Mouse (Mus musculus) R1 (cell line): ENCODE data around the gene Vmn1r4.

ENCODE experiments used
- DNase-seq: peaks from one replicate; pipeline ENCODE4 v3.0.0-alpha.2; 2018; ENCODE audit warnings: low read depth, low spot score

Gene Vmn1r4

DNA sequence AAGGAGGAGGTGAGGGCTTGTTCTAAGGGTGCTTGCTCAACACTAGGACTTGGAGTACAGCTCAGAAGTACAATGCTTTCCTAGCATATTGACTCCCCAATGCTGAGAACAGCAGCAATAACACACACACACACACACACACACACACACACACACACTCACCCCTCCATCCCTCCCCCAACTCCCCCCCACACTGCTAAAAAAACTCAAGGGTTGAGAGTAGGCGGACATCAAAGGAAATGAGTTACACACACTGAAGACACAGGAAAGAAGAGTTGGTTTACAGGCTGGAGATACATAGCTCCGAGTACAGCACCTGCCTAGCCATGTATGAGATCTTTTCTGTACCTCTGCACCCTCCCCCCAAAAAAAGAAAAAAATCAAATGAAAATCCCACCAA, 7.5 kb upstream of the Vmn1r4 start:
- DNase-seq = no peak

DNA sequence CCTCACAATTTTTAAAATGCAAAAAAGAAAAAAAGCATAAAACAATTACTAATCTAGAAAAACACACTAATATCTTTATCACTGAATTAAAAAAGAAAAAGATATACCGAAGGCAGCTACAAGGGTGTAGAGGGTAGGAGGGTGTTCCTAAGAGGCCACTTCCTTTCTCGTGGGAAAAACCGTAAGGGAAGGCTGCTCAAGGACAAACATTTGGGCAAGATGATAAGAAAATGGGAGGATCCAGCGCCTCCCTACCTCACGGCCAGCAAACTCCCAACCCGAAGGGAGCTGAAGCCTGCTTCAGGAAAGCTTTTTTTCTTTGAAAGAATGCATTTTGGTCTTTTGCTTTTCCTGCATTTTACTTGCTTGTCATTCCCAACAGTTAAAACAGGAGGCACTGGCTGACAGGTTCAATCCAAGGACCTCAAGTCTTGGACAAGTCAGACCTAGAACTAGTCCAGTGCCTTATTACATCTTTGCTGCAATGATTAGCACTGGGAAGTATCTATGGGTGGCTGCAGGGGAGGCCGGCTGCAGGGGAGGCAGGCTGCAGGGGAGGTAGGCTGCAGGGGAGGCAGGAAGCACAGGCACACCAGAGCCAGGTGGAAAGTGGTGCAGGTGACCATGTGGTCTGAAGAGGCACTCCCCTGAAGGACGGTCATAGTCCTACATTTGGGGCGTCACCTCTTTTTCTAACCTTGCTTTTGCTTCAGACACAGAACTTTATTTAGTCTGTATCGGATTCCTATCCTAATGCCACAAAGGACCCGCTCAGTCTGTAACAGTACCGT, 6.0 kb upstream of the Vmn1r4 start:
- DNase-seq = no peak

DNA sequence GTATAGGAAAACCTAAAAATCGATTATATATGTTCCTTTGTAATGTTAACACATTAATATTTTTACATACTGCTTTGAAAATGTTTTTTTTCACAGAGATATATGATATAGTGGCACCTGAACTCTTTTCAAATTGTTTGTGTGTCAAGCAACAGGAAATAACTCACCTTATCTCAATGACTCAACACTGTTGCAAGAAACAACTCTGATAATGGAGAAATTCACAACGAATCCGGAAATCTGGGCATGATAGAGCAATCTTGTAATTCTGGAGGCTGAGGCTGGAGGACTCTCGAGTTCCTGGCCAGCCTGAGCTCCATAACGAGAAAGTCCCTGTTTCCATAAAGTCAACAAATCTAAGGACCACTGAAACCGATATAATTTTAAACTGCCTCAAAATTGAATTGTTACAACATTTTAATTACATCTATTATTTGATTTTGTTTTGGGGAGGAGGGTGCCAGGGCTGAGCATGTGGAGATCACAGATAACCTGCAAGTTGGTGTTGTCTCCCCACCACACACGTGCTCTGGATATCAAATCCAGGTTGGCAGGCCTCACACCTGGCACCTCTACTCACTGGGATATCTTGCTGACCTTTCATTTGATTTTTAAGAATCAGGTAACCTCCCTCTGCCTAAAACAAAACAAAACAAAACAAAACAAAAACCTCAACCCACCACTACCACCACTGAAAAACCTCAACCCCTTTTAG, 4.3 kb upstream of the Vmn1r4 start:
- DNase-seq = no peak

DNA sequence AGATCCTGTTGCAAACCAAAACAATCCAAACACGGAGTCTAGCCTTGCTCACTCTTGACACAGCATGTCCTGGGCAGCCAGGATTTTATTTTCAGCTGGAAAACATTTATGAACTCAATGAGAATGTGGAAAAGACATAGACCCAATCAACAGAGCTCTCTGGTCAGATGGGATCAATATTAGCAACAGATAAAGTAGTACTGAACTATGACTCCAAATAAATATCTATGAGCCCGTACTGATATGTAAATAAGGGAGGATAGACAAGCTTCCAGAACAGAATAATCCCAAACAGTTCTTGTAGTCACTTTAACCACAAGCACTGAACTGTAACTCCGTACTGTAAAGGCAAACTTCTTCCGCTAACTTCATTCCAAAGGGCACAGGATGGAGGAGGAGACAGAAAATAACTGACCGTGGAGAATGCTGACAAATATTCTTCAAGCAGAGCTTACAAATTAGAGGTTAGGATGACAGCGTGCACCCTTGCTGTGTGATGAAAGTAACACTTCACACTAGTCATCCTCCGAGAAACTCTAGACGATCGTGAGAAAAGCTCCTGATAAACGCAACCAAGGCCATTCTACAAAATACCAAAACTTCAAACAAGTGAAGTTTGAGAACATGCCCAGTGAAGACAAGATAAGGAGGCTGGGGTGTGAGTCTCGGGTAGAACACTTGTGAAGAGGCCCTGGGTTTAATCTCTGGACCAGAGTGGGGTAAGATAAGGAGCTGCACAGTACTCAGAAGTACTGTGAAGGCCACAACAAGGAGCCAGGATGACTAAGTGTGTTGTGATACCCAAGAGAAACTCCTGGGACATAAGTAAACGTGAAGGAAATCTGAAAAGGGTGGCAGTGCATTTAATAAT, 3.4 kb upstream of the Vmn1r4 start:
- DNase-seq = no peak

DNA sequence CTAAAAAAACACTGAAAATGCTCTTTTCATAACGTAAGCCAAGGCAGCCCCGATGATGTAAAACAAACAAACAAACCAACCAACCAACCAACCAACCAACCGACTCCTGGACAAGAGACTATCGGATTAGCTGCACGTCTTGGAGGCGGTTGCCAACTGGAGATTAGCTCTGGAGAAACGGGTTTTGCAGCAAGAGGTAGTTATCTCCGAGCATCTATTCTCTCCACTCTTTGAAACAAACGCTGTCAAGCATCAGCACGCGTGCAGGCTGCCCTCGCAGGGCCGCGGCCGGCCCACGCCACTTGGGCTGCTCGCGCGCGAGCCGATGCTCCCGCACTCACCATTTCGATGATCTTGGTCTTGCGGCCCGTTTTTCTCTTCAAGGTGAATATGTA, 487 bp upstream of the Vmn1r4 start:
- DNase-seq = no peak

DNA sequence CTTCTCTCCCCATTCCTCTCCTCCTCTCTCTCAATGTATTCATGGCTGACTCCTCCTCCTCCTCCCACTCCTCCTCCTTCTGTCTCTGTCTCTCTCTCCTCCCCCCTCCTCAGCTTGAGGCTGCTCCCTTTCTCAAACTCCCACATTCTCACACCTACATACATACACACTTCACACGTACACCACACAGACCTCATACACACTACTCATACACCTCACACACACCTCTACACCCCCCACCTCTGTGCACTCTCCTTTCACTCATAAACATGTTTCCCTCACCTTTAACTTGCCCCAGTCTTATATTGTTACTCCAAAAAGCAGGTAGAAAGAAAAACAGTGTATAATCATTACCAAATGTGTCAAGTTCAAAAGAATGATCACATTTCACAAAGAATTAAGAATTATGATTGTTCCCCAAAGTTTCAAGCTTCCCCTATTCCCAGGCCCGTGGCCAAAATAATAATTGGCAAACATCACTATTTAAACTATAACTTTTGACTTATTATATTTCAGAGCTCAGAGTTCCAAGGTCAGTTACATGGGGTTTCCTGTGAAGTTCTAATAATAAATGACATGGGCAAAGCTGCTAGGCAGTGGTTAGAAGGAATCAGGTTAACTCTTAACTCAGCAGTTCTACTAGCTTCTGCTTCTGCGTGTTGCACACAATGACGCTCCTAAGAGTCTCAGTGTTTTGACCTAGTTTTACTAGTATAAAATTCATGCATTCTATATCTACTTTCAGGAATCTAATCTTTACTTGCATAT, 8.0 kb downstream of the Vmn1r4 start:
- DNase-seq = no peak

DNA sequence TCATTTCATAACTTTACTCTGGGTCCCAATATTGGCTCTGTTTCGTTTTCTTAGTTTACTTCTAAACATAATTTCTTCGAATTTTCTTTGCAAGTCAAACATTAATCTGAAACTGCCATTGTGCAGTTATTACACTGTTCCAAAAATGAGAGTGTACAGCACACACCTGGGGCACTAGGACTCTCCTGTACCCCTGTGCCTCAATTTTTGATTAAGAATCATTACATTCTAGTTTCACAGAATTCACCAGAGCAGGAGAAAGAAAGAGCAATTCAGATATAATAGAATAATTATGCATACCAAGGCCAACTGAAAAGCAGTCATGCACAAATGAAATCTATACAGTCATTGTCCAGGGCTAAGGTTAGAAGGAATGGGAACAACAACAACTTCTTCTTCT, 8.6 kb downstream of the Vmn1r4 start:
- DNase-seq = no peak

DNA sequence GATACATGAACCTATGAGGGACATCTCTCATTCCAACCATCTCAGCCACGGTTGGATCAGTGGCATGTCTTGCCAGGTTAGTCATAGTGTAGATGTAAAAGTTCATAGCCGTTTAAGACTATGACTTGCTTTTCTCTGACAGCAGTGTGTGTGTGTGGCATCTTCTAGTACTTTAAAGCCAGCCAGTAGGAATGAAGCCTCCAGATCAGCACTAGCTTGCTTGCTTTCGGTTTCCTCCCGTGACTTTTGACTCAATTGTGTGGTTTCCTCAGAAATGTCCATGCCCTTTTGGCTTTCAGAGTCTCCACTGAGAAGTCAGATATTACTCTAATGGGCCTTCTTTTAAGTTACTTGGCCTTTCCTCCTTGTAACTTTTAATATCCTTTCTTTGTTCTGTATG, 10.6 kb downstream of the Vmn1r4 start:
- no peak for DNase-seq

DNA sequence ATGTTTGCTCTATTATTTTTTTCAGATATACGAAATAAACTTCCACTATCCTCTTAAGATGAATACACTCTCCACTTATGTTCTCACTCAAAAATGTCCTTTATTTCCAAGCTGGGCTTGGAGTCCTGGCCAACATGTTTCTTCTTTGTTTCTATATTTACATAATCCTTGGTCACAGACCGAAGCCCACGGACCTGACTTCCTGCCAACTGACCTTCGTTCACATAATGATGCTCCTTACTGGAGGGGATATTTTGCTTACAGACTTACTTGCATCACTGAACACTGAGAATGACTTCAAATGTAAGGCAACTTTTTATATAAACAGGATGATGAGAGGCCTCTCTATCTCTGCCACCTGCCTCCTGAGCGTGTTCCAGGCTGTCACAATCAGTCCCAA, 32.6 kb downstream of the Vmn1r4 start:
- DNase-seq = no peak

DNA sequence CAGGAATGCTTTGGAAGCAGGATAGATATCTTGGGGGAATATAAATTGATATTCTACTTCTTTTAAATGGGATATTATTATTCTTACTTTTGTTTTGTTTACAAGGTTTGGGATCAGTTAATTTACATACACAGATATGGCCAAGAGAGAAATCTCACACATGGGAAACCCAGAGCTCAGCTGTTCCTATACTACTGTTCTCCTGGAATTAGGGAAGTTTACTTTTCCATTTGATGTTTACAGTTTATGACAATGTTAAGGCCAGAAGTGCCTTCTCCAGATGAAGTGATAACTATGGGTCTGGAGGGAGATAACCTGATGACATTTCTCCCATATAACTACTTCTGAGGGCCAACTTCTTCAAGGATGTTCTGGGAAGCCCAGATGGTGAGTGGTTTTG, 46.2 kb downstream of the Vmn1r4 start, which contains the start of gene Vmn1r5:
Vmn1r5 (plus strand) TSS at position 301 of the 400 bp plus-strand sequence.
- no peak for DNase-seq

DNA sequence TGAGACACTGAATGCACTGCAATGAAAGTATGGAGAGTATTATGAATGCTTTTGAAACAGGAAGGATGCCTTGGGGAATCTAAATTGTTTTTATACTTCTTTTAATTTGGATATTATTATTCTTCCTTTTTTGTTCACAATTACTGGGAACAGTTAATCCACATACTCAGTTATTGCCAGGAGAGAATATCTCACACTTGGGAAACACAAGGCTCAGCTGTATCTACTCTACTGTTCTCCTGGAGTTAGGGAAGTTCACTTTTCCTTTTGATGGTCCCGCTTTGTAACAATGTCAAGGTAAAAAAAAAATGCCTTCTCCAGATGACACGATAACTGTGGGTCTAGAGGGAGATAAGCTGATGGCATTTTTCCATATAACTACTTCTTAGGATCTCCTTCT, 73.1 kb downstream of the Vmn1r4 start, which contains the start of gene Vmn1r6:
Vmn1r6 (plus strand) TSS at position 301 of the 400 bp plus-strand sequence.
- DNase-seq = no peak
